Mouse (Mus musculus) CD8-positive naive resting alpha-beta T cell, adult 57 days (primary cell): ENCODE data around the gene Klhdc2. TPM values are rescaled to one million over a fixed set of nuclear protein-coding genes. Genes with fewer than 3 reads are reported as not detected.

Experiments
- total RNA-seq: library from RNA; stranded (reverse); gene quantifications from one replicate; pipeline ENCODE4 v1.2.4, GENCODE M21; 2023

Gene Klhdc2
- total RNA-seq = 58.9 TPM

DNA sequence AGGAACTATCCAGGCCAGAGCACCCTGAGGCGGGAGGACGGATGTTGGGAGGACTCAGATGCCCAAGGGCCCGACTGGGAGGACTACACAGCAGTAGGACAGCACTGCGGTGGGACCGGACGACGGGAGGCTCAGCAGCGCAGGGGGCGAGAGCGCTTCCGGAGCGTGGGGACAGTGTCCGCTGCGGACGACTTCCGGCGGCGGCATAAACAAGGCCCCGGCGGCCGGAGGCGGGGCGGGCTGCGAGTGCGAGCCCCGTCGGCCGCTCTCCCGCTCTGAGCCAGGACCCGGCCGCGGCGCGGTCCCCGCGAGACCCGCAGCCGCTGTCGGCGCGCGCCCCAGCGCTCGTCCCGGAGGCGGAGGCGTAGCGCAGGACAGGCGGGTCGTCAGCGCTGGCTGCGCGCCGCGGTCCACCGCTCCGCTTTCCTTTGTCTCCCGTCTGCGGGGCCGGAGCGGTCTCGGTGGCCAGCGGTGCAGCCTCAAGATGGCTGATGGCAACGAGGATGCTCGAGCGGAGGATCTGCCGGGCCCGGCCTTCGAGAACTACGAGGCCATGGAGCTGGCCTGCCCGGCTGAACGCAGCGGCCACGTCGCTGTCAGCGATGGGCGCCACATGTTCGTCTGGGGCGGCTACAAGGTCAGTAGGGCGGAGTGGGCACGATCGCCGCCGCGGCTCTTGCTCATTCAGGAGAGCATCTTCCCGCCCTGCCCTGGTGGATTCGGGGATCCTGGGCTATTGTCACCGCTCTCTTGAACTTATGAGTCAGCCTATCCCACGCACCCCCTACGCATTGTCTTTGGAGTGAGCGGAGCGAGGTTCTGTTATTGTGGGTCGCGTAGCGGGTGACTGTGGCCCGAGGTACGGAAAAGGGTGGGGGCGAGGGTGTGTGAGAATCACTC, at the start of gene Klhdc2:
Gene Klhdc2 (plus strand): TSS at position 171 of the 900 bp plus-strand sequence.

GRCm38 (mm10) chr12:69356546-69357299, 60.2 kb downstream of the Klhdc2 start, which contains the start of gene Nemf:
TSS of gene Nemf (minus strand) at chr12:69357165.

Other genes with a start within 250 kb of the Klhdc2 start
- gene Rps29, start 137.5 kb upstream of the Klhdc2 start, total RNA-seq = 7,025 TPM
- gene Lrr1, start 127.9 kb upstream of the Klhdc2 start, total RNA-seq = not detected
- 486 TPM for gene Rpl36al, start 112.6 kb upstream of the Klhdc2 start, total RNA-seq
- 31.7 TPM for gene Mgat2, start 112.5 kb upstream of the Klhdc2 start, total RNA-seq
- gene Gm49383, start 99.6 kb upstream of the Klhdc2 start, total RNA-seq = 8.7 TPM
- gene Dnaaf2, start 98.3 kb upstream of the Klhdc2 start, total RNA-seq = 1.3 TPM
- 7.3 TPM for gene Gm49384, start 92.4 kb upstream of the Klhdc2 start, total RNA-seq
- gene Pole2, start 68.5 kb upstream of the Klhdc2 start, total RNA-seq = 28.1 TPM
- 38.3 TPM for gene Klhdc1, start 55.5 kb upstream of the Klhdc2 start, total RNA-seq
- gene Nemf, start 60.5 kb downstream of the Klhdc2 start, total RNA-seq = 94.5 TPM
- 213 TPM for gene Arf6, start 75.5 kb downstream of the Klhdc2 start, total RNA-seq
- gene Gm9887, start 75.8 kb downstream of the Klhdc2 start, total RNA-seq = 3.1 TPM